Mouse (Mus musculus) gonadal fat pad, adult 2 months (tissue): ENCODE data around the gene Tmem119. TPM values are rescaled to one million over a fixed set of nuclear protein-coding genes. Genes with fewer than 3 reads are reported as not detected.
"Not testable (repeated sequence)": the region's sequence is repeated elsewhere in the genome, so short reads cannot be mapped to it uniquely, and the experiment has no call there.

ENCODE experiments used
- DNase-seq: peaks from one replicate; pipeline ENCODE4 v3.0.0-alpha.2; 2012; ENCODE audit warnings: low read depth
- polyA plus RNA-seq: library from polyadenylated mRNA; depleted of rRNA; stranded (reverse); fragments of >200 nt; gene quantifications from 2 replicates; pipeline ENCODE4 v1.2.3, GENCODE M21; 2012

Gene Tmem119
- polyA plus RNA-seq, 1 experiment: 18.7 TPM

- DNase-seq: no peak
These were observed 11.7 kb downstream of the Tmem119 start for GRCm38 (mm10) chr5:113788645-113789044.

- no peak for DNase-seq
These were observed 13.3 kb downstream of the Tmem119 start for GRCm38 (mm10) chr5:113786985-113787384.

- DNase-seq: not testable (repeated sequence)
These were observed 16.2 kb downstream of the Tmem119 start for GRCm38 (mm10) chr5:113784104-113784503.

- no peak for DNase-seq
These were observed 16.7 kb downstream of the Tmem119 start for GRCm38 (mm10) chr5:113783581-113784001.

GRCm38 (mm10) chr5:113782624-113783023, 17.7 kb downstream of the Tmem119 start:
- no peak for DNase-seq

- no peak for DNase-seq
These were observed 18.4 kb downstream of the Tmem119 start for GRCm38 (mm10) chr5:113781875-113782274.

- DNase-seq: no peak
These were observed 19.1 kb downstream of the Tmem119 start for GRCm38 (mm10) chr5:113781254-113781653.

- no peak for DNase-seq
These were observed 19.6 kb downstream of the Tmem119 start for GRCm38 (mm10) chr5:113780763-113781162.

- no peak for DNase-seq
These were observed 20.1 kb downstream of the Tmem119 start for GRCm38 (mm10) chr5:113780082-113780752.

- no peak for DNase-seq
These were observed 20.7 kb downstream of the Tmem119 start for GRCm38 (mm10) chr5:113779569-113779968.

GRCm38 (mm10) chr5:113777728-113778127, 22.6 kb downstream of the Tmem119 start:
- not testable (repeated sequence) for DNase-seq

GRCm38 (mm10) chr5:113776896-113777226, 23.5 kb downstream of the Tmem119 start:
- DNase-seq: no peak

GRCm38 (mm10) chr5:113776128-113776895, 24.0 kb downstream of the Tmem119 start:
- no peak for DNase-seq

- no peak for DNase-seq
These were observed 24.7 kb downstream of the Tmem119 start for GRCm38 (mm10) chr5:113775585-113775984.

- DNase-seq: no peak
These were observed 26.7 kb downstream of the Tmem119 start for GRCm38 (mm10) chr5:113773664-113774063.

GRCm38 (mm10) chr5:113772905-113773519, 27.3 kb downstream of the Tmem119 start:
- no peak for DNase-seq

GRCm38 (mm10) chr5:113772450-113772895, 27.8 kb downstream of the Tmem119 start, which contains the start of the genes Sart3 and Iscu:
Sart3 (minus strand) TSS chr5:113772510.
Iscu (plus strand) TSS chr5:113772748.
- DNase-seq: peak; percentile 33

GRCm38 (mm10) chr5:113771213-113772162, 28.8 kb downstream of the Tmem119 start:
- peak; percentile 31 for DNase-seq

- DNase-seq: no peak
These were observed 31.5 kb downstream of the Tmem119 start for GRCm38 (mm10) chr5:113768806-113769205.

- DNase-seq: no peak
These were observed 34.4 kb downstream of the Tmem119 start for GRCm38 (mm10) chr5:113765641-113766526.
